ENCODE assay signal across 17 mouse cellular contexts in genomic region chr11:75280435-75281001, GRCm38 (mm10).
DNase-seq lines count a peak whose midpoint lies in the region; ATAC-seq lines count a peak whose summit lies in the region.
"Had no signal": no experiment of that assay in that cellular context is flagged by ENCODE, and none has a peak within 500 bp of the region (broad histone marks: within the 10 kb centered on the region; RNA-seq: fewer than 3 reads in every experiment).

No protein-coding gene starts in this region.

- H3K4me2 ChIP-seq in heart, embryonic 13.5 days = no peak overlapping the region
- H3K4me2 ChIP-seq in neural tube, embryonic 12.5 days (replicated peaks) = 0 out of 2 replicates have a peak overlapping the region, but pooled peaks have one; percentile 12
- no peak overlapping the region for H3K4me2 ChIP-seq in neural tube, embryonic 13.5 days
- H3K4me2 ChIP-seq: stomach, embryonic 15.5 days had no signal

- H3K4me3 ChIP-seq in heart, embryonic 13.5 days = no peak overlapping the region
- no peak overlapping the region for H3K4me3 ChIP-seq in neural tube, embryonic 12.5 days
- no peak overlapping the region for H3K4me3 ChIP-seq in neural tube, embryonic 13.5 days
- H3K4me3 ChIP-seq: embryonic facial prominence, embryonic 12.5 days; forebrain, embryonic 13.5 days; stomach, embryonic 15.5 days had no signal

- peaks cover 56% of the 10 kb centered on the region for H3K4me1 ChIP-seq in heart, embryonic 13.5 days
- H3K4me1 ChIP-seq in neural tube, embryonic 12.5 days = peaks cover 39% of the 10 kb centered on the region
- H3K4me1 ChIP-seq in neural tube, embryonic 13.5 days (replicated peaks) = peaks cover 53% of the 10 kb centered on the region

- no peak overlapping the region for H3K9ac ChIP-seq in heart, embryonic 13.5 days
- no peak overlapping the region for H3K9ac ChIP-seq in neural tube, embryonic 12.5 days
- H3K9ac ChIP-seq in neural tube, embryonic 13.5 days = no peak overlapping the region
- H3K9ac ChIP-seq: embryonic facial prominence, embryonic 12.5 days; forebrain, embryonic 13.5 days; stomach, embryonic 15.5 days had no signal

- ATAC-seq in CD4-positive, CD25-positive, alpha-beta regulatory T cell, adult 4 months = no peak
- ATAC-seq in heart, embryonic 13.5 days (ENCODE audit: extremely low read depth, insufficient number of reproducible peaks, low FRiP score, low TSS enrichment) = no peak
- ATAC-seq in neural tube, embryonic 12.5 days (ENCODE audit: low FRiP score, low read depth) = no peak
- ATAC-seq in neural tube, embryonic 13.5 days (ENCODE audit: low read depth) = 0 out of 2 replicates have a peak, but pooled peaks have one; percentile 40
- ATAC-seq: lung, postnatal 0 days had no signal

- H3K27me3 ChIP-seq in heart, embryonic 13.5 days (replicated peaks) = peaks cover 29% of the 10 kb centered on the region
- H3K27me3 ChIP-seq in neural tube, embryonic 12.5 days (replicated peaks) = peaks cover 43% of the 10 kb centered on the region
- H3K27me3 ChIP-seq in neural tube, embryonic 13.5 days = peaks cover 40% of the 10 kb centered on the region

- intact Hi-C loops in heart, postnatal 10 days (cut with DNase I) = no loop called here

- no peaks in the 10 kb centered on the region for H3K9me3 ChIP-seq in heart, embryonic 13.5 days
- H3K9me3 ChIP-seq in neural tube, embryonic 12.5 days = no peaks in the 10 kb centered on the region
- no peaks in the 10 kb centered on the region for H3K9me3 ChIP-seq in neural tube, embryonic 13.5 days
- H3K9me3 ChIP-seq: embryonic facial prominence, embryonic 12.5 days; forebrain, embryonic 13.5 days; stomach, embryonic 15.5 days had no signal

- DNase-seq in CD4-positive, CD25-positive, alpha-beta regulatory T cell, adult 2 months (ENCODE audit: low read depth, low spot score) = peak; percentile 13
- DNase-seq in heart, postnatal 10 days = no peak
- no peak for DNase-seq in neural tube, embryonic 10.5 days (ENCODE audit: extremely low spot score, low spot score)
- DNase-seq in adrenal gland, adult 18-20 months (ENCODE audit: low spot score in 2 of 2) = no peak
- DNase-seq: cerebellum, postnatal 14 days; gastrocnemius, postnatal 10 days; kidney, adult 11 months; kidney, postnatal 4 days; liver had no signal

- H3K36me3 ChIP-seq in heart, embryonic 13.5 days = no peaks in the 10 kb centered on the region
- no peaks in the 10 kb centered on the region for H3K36me3 ChIP-seq in neural tube, embryonic 12.5 days
- no peaks in the 10 kb centered on the region for H3K36me3 ChIP-seq in neural tube, embryonic 13.5 days
- H3K36me3 ChIP-seq: embryonic facial prominence, embryonic 12.5 days; stomach, embryonic 15.5 days had no signal

- 63% methylated on average over 5 of the region's 5 CpGs for WGBS in heart, embryonic 13.5 days
- 28% methylated on average over 5 of the region's 5 CpGs for WGBS in neural tube, embryonic 12.5 days
- 26% methylated on average over 5 of the region's 5 CpGs for WGBS in neural tube, embryonic 13.5 days

- peak overlapping the region; percentile 63; the same call in 1 of the 2 replicates for H3K27ac ChIP-seq in heart, embryonic 13.5 days (replicated peaks)
- H3K27ac ChIP-seq in neural tube, embryonic 12.5 days = no peak overlapping the region
- H3K27ac ChIP-seq in neural tube, embryonic 13.5 days (replicated peaks) = peak overlapping the region; percentile 82
- H3K27ac ChIP-seq: embryonic facial prominence, embryonic 12.5 days; forebrain, embryonic 13.5 days; stomach, embryonic 15.5 days had no signal
